Mouse (Mus musculus) liver, adult 2 months (tissue): ENCODE measurements around the gene Mcu.

Source experiments
- CTCF ChIP-seq: fragments of 200-500 bp; IDR thresholded peaks from 2 replicates; pipeline ENCODE4 v1.5.1; 2011; ENCODE audit warnings: low read depth, low read length, control low read depth
- POLR2A ChIP-seq: fragments of 200-500 bp; IDR thresholded peaks from 2 replicates; pipeline ENCODE4 v1.6.1; 2011; ENCODE audit warnings: low read length, control low read depth; ENCODE audit not compliant: insufficient read depth; ENCODE audit errors: extremely low read depth

GRCm38 (mm10) chr10:59554243-59554642 is 62.2 kb downstream of the Mcu start:
- TF ChIP-seq POLR2A (no peak), CTCF (no peak; the same call in 1 of the 2 replicates)
